Mouse (Mus musculus) intestine, embryonic 16.5 days (tissue): ENCODE measurements around the gene Rtraf. TPM values are rescaled to one million over a fixed set of nuclear protein-coding genes. Genes with fewer than 3 reads are reported as not detected.
"Not testable (repeated sequence)": the region's sequence is repeated elsewhere in the genome, so short reads cannot be mapped to it uniquely, and the experiment has no call there.

Experiments used
- ATAC-seq: fragments of 200-750 bp; cut with Nextera tagmentation; 2 replicates; pipeline ENCODE4 v1.8.0; 2017; ENCODE audit warnings: moderate TSS enrichment, moderate library complexity
- H3K27ac ChIP-seq: fragments of 300-500 bp; sonication (generic); 2 replicates; pipeline ENCODE4 v1.5.1; 2014; ENCODE audit warnings: mild to moderate bottlenecking, low read length
- H3K27me3 ChIP-seq: fragments of 300-500 bp; sonication (generic); replicated peaks from 2 replicates; pipeline ENCODE4 v1.6.1; 2014; ENCODE audit warnings: low read length, control low read depth, mixed read lengths; ENCODE audit not compliant: control insufficient read depth, insufficient read depth
- H3K36me3 ChIP-seq: fragments of 300-500 bp; sonication (generic); 2 replicates; pipeline ENCODE4 v1.6.1; 2014; ENCODE audit warnings: low read length, control low read depth; ENCODE audit not compliant: control insufficient read depth, insufficient read depth
- H3K4me1 ChIP-seq: fragments of 300-500 bp; sonication (generic); 2 replicates; pipeline ENCODE4 v1.6.1; 2014; ENCODE audit warnings: low read length, control low read depth, mixed read lengths; ENCODE audit not compliant: control insufficient read depth, insufficient read depth
- H3K4me2 ChIP-seq: fragments of 300-500 bp; sonication (generic); 2 replicates; pipeline ENCODE4 v1.6.1; 2014; ENCODE audit warnings: low read depth, low read length, control low read depth
- H3K4me3 ChIP-seq: fragments of 300-500 bp; sonication (generic); 2 replicates; pipeline ENCODE4 v1.5.1; 2014; ENCODE audit warnings: mild to moderate bottlenecking, low read length
- H3K9ac ChIP-seq: fragments of 300-500 bp; sonication (generic); 2 replicates; pipeline ENCODE4 v1.6.1; 2014; ENCODE audit warnings: low read depth, low read length
- H3K9me3 ChIP-seq: fragments of 300-500 bp; sonication (generic); 2 replicates; pipeline ENCODE4 v1.6.1; 2016; ENCODE audit warnings: low read length, control low read depth; ENCODE audit not compliant: control insufficient read depth
- WGBS: fragments of 180-500 bp; shearing (Covaris S2); extraction: QIAGEN DNeasy Blood & Tissue Kit; methylation state at CpG from one replicate; pipeline ENCODE4 v1.1.7; 2014; 5-methylcytosine and 5-hydroxymethylcytosine counted together
- polyA plus RNA-seq: library from polyadenylated mRNA; unstranded; fragments of >200 nt; fragmentation: Nextera tagmentation; extraction: Ambion mirVana; gene quantifications from 2 replicates; pipeline ENCODE4 v1.2.1, GENCODE M21; 2015

Gene Rtraf
- polyA plus RNA-seq: 177 and 188 TPM in 2 replicates

DNA sequence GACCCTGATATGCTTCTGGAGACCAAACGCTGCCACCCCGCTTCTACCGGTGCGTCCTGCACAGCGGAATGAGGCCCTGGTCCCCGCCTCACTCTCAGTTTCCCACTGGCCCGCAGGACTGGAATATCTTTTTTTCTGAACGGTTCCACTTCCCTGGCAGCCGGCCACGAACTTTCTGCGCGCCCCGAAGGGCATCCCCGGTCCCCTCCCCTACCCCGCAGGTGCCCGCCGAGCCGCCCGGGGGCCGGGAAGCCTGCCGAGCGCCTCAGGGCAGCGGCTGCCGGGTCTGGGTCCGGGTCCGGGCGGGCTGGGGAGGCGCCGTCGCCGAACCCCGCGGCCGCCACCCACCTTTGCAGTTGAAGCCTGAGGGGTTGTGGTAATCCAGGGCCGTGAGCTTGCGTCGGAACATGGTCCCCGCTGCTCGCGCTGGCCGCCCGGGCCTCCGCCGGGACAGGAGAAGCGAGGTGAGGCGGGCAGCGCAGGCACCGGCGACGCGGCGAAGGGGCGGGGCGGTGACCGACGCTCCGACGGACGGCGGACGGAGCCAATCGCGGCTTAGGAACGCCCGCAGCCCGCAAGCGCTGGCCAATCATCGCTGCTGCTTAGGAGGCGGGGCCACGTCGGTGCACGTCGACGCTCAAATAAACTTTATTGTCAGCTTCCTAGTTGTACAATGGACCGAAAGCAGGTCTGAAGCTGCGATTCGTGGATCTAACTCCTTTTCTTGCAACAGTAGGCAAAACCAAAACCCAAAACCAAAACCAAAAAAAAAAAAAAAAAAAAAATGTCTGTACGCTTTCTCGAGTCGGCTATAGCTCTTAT is at the start of gene Rtraf:
TSS of gene Rtraf (minus strand) at position 504 of the 822 bp plus-strand sequence.
- Histone ChIP-seq H3K27me3 (no peaks in the 10 kb centered on the region), H3K4me3 (peak within 1 kb of the TSS; percentile 89), H3K9me3 (peaks cover 3% of the 10 kb centered on the region; the same call in 1 of the 2 replicates), H3K36me3 (peaks cover 8% of the 10 kb centered on the region), H3K4me2 (peak within 1 kb of the TSS; percentile 82), H3K9ac (peak within 1 kb of the TSS; percentile 87), H3K4me1 (peaks cover 8% of the 10 kb centered on the region), H3K27ac (peak within 1 kb of the TSS; percentile 70)
- under 1% methylated on average over 80 of the region's 80 CpGs for WGBS
- peak; percentile 99 for ATAC-seq

DNA sequence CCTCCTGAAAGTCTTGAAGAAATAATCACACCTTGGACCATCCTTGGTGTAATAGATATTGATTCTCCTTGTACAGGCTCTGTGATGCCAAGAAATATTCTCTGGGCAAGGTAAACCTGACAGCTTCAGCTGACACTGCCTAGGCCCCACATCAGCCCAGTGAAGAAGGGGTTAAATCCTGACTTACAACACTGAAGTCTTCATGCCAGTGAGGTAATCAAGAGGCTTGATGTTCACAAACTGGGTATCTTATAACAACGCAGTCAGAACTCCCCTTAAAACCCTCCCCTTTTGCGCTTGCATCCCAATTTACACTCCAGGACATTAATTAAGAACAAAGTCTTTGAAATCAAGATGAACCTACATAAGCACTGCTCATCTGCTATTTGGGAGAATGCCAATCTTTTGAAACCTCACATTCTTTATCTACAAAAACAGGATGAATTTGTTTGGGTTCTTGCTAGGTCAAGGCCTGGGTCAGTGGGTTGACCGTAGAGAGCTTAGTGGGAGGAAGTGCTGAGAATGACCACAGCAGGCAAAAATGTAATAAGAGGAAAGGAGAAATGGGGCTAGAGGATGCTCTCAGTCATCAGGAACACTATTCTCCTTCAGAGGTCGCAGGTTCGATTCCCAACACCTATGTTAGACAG is 43.8 kb upstream of the Rtraf start:
- no peak for ATAC-seq
- 57% methylated on average over 5 of the region's 5 CpGs for WGBS

GRCm38 (mm10) chr14:19865121-19865520 is 41.5 kb upstream of the Rtraf start:
- WGBS: 84% methylated on average over 9 of the region's 9 CpGs
- not testable (repeated sequence) for H3K4me2 ChIP-seq, H3K27me3 ChIP-seq, H3K9me3 ChIP-seq, H3K4me1 ChIP-seq, H3K4me3 ChIP-seq, H3K36me3 ChIP-seq, H3K9ac ChIP-seq, H3K27ac ChIP-seq, ATAC-seq

More for the DNA sequence above, 43.8 kb upstream of the Rtraf start:
- Histone ChIP-seq H3K27ac (no peak overlapping the region), H3K4me1 (no peaks in the 10 kb centered on the region), H3K9ac (no peak overlapping the region), H3K4me3 (no peak overlapping the region), H3K9me3 (no peaks in the 10 kb centered on the region), H3K27me3 (no peaks in the 10 kb centered on the region), H3K4me2 (no peak overlapping the region), H3K36me3 (no peaks in the 10 kb centered on the region)

DNA sequence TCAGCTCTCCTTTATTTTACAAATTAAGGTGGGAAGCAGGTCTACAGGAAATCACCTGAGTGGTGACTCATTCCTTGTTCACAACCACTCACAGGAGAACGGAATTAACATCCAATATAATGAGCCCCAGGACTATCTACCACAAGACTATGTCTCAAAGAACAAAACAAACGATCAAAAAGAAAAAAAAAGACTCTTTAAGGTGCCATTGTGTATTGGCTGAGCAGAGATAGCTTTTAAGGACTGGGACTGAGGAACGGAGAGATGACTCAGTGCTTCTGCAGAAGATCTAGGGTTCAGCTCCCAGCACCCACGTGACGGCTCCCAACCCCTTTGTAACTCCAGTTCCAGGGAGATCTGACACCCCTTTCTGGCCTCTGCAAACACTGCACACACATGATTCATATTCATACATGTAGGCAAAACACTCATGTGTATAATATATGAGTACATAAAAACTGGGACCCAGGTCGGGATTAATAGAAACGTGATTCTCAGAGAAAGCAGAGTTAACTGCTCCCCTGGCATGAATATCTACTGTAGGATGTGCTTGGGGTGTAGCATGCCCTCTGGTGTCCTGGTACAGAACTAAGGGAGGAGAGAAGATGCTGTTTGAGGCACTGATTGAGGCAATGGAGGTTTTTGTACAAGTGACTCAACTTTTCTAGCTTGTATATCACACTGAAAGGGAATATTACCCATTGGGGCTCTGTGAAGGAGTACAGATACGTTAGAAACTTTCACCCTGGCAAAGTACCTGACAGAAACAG is 37.9 kb upstream of the Rtraf start:
- Histone ChIP-seq H3K27me3 (no peaks in the 10 kb centered on the region), H3K4me3 (no peak overlapping the region), H3K36me3 (no peaks in the 10 kb centered on the region), H3K27ac (no peak overlapping the region), H3K9me3 (no peaks in the 10 kb centered on the region), H3K4me1 (no peaks in the 10 kb centered on the region), H3K9ac (no peak overlapping the region), H3K4me2 (no peak overlapping the region)
- no peak for ATAC-seq
- WGBS: 85% methylated on average over 8 of the region's 8 CpGs

DNA sequence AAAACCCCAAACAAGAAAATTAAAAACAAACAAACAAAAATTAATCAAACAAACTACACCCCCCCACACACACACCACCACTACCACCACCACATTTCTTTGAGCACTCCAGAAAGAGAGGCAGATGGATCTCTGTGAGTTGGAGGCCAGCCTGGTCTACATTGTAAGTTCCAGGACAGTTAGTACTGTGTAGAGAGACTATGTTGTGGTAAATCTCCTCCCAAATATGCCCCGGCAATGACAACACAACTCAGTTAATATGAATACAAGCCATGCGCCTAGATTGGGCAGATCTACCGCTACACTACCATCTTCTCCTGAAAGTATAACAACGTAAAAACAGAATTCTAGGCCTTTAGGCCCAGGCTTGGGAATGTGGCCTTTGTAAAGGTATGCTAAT is 36.7 kb upstream of the Rtraf start:
- Histone ChIP-seq H3K9me3 (no peaks in the 10 kb centered on the region), H3K4me3 (no peak overlapping the region), H3K36me3 (no peaks in the 10 kb centered on the region), H3K4me2 (no peak overlapping the region), H3K9ac (no peak overlapping the region), H3K27me3 (no peaks in the 10 kb centered on the region), H3K27ac (no peak overlapping the region), H3K4me1 (no peaks in the 10 kb centered on the region)
- no peak for ATAC-seq
- 93% methylated on average over 4 of the region's 4 CpGs for WGBS

DNA sequence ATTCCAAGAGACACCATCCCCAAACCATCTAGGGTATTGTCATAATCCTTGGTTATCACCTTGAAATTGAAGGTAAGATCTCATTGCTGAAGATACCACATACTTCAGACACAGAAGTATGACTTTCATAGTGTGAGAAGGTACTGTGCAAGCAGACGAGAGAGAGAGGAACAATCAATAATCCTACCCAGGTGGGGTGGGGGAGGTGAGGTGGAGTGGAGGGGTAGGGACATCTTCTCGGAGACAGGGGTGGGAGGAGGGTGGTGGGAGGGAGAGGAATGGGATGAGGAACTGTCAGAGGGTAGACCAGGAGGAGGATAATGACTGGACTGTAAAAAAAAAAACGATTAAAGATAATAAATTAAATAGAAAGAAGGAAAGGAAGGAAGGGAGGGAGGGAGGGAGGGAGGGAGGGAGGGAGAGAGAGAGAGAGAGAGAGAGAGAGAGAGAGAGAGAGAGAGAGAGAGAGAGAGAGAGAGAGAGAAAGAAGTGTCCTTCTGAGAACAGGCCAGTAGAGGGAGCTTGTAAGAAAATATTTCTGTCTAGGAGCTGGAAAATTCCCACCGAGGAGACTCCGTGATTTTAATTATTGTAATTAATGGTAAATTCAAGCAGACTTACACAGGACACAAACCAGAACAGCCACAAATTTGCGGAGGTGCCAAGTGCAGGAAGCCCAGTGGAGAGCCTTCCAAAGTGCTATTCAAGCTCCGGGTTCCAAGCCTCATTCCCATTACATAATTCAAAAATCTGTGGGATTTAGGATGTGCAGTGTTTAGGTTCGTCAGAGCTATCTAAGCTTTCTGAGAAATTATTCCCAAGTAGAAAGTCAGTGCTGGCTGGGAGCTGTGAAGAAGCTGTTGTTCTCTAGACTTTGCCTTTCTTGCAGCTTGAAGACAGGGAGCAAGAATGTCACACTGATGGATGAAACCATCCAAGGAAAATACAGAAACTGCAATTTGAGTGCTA is 35.5 kb upstream of the Rtraf start:
- no peaks in the 10 kb centered on the region for H3K9me3 ChIP-seq
- ATAC-seq: no peak
- WGBS: 38% methylated on average over 8 of the region's 8 CpGs
- H3K36me3 ChIP-seq: no peaks in the 10 kb centered on the region
- no peak overlapping the region for H3K27ac ChIP-seq
- H3K4me2 ChIP-seq: no peak overlapping the region
- no peaks in the 10 kb centered on the region for H3K27me3 ChIP-seq
- no peak overlapping the region for H3K9ac ChIP-seq
- no peaks in the 10 kb centered on the region for H3K4me1 ChIP-seq
- H3K4me3 ChIP-seq: no peak overlapping the region

DNA sequence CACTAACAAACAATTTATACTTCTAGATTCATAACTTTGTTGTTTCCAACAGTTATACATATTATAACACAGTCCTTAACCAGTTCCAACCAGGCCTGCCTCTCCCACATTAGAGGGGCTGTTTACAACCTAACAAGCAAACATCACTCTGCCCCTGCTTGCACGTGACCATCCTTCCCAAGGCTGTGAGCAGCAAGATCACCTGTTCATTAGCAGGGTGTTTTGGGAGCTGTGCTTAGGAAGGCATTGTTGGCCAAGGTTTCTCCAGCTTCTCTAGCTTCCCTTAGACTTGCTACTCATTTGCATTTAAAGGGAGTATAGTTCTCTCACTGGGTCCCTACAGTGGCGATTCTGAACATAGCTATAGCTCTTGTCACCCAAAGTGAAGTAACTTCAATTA is 34.7 kb upstream of the Rtraf start:
- no peaks in the 10 kb centered on the region for H3K36me3 ChIP-seq
- no peak overlapping the region for H3K4me2 ChIP-seq
- H3K27ac ChIP-seq: no peak overlapping the region
- no peak overlapping the region for H3K4me3 ChIP-seq
- no peaks in the 10 kb centered on the region for H3K4me1 ChIP-seq
- 73% methylated on average over 2 of the region's 2 CpGs for WGBS
- H3K27me3 ChIP-seq: no peaks in the 10 kb centered on the region
- no peaks in the 10 kb centered on the region for H3K9me3 ChIP-seq
- ATAC-seq: no peak
- no peak overlapping the region for H3K9ac ChIP-seq

GRCm38 (mm10) chr14:19853471-19853870 is 29.8 kb upstream of the Rtraf start:
- 56% methylated on average over 3 of the region's 3 CpGs for WGBS
- Histone ChIP-seq H3K36me3 (no peaks in the 10 kb centered on the region), H3K4me2 (no peak overlapping the region), H3K27ac (no peak overlapping the region), H3K4me3 (no peak overlapping the region), H3K4me1 (no peaks in the 10 kb centered on the region), H3K9me3 (no peaks in the 10 kb centered on the region), H3K9ac (no peak overlapping the region), H3K27me3 (no peaks in the 10 kb centered on the region)
- no peak for ATAC-seq
